Mouse (Mus musculus): Measurements from ENCODE around the gene Sorcs3.

Sorcs3 gene

DNA sequence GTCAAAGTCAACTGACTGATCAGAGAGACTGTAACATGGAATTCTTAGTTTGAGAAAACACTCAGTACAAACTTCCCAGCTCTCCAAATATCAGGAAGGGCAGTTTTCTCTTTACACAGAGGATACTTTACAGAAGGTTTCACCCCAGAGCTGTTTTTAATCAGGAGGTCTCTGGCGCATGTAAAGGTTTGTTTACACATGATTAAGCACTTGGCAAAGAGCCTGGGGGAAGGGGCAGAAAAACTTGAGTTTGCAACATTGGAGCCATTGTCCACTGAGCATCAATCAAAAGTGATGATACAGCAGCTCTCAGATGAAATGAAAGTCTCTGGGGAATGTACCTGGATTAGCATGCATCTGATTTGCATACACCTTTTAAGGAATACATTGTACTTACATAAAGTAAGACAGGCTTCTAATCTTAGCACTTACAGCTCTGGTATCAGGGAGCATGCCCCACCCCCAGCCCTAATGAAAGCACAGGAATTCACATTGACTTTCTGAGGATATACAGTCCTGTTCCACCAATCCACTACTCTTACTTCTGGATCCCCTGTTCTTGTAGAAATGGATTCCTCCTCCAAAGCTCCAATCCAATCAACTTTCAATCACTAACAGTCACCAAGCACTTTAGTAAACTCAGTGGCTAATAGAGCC lies 500.6 kb downstream of the Sorcs3 start:
- DNase-seq (ENCODE audit: low spot score), result no peak

DNA sequence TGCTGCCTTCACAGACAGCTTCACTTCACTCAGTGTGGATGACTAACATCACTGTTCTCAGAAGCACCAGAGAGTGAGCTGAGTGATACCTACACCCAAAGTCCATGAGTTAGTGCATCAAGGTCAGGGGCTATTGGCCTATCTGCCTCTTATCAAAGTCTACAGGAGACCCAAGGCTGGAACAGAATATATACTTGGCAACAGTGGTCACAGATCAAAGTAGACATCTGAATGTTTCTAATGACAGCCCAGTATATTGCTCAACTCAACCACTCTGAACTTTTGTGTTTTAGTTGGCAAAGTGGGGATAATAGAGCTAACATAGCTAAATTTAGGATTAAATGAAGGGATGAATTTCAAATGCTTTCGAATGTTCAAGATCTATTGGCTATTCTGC lies 501.1 kb downstream of the Sorcs3 start:
- no peak for DNase-seq (ENCODE audit: low spot score)

DNA sequence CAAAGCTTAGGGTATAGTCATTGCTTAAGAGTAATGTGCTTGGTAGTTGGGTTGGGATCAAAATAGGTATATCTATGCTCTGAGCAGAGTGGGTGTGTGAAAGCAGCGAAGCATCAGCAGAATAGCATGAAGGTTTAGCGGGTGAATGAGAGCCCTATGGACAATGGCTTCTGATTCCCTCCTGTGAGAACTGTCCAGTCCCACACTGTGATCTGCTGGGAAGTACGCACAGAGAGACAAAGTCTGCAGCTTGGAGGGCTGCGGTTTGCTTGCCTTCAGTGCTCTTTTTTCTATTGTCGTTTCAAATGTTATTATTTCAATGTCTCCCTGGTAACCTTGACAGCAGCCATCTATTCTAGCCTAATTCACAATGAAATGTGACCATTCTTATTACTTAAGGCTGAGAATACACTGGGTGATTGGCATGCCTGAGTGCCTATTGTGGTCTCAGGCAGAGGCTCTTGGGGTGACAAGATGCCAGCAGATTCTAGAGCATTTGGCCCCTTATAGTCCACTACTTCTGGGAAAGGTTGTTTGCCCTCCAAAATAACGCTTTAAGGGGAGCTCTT lies 520.1 kb downstream of the Sorcs3 start:
- DNase-seq (ENCODE audit: low spot score), result no peak

DNA sequence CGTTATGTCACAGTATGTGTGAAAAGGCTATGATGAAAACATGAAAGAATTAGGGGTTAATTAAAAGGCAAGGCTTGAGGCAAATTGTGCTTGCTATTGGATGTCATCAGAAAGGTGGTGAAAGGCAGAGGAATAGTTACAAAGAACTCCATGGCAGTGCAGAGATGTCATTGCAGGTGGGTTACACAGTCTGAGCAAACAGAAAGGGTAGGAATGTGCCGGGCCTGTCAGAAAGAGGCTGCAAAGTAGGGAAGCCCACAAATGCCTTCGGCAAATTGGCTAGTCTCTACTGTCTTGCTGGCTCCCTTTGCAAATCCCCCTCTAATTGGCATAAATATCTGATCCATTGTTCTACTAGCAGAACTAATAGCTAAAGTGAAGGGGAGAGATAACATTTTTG lies 521.2 kb downstream of the Sorcs3 start:
- DNase-seq (ENCODE audit: low spot score), result no peak

DNA sequence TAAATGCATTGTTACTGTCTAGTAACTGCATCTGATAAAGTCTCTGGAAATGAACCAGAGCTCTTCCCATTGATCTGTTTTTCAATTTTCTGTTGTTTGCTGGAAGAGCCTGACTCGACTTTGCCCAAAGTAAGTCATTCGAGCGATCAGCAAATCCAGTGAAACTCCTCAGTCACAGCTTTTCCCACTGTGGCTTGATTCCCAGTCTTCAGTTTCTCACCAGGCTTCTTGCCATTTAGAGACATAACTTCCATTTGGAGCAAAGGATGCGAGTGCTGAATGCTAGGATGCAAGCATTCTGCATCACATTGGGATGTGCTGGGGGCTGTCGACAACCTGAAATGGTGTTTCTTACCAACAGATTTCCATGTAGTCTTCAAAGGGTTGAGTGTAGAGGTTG lies 521.8 kb downstream of the Sorcs3 start:
- no peak for DNase-seq (ENCODE audit: low spot score)

DNA sequence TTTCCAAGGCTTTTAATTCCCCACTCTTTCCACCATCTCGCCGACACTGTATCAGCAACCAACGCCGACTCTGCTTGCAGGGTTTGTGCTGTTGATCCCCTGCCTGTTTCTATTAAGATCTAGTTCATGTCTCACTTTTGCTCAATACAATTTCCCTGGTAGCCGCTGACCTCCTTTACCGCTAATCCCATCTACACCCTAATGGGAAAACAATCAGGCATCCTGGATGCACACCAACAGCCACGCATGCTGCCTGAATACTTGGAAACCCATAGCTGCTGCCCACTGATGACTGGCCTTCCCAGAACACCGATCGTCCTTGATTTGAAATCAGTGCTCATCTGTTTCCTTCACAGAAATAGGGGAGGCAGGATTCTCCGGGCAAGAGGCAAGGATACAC lies 525.9 kb downstream of the Sorcs3 start:
- no peak for DNase-seq (ENCODE audit: low spot score)

DNA sequence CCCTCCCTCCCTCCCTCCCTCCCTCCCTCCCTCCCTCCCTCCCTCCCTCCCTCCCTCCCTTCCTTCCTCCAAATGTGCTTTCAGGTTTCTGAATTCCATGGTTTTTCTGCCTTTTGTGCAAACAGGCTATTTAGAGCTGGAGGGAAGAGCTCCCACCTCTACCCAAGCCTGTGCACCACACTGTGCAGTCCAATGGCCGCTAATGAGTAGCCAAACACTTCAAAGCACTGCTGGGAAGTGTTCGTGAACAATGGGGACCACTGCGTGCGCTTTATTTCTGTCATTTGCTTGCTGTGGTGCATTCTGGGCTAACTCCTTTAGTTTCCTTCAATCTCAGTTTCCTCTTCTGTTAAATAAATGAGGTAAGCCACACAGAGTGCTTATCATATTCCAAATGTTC lies 528.5 kb downstream of the Sorcs3 start:
- DNase-seq (ENCODE audit: low spot score), result no peak

DNA sequence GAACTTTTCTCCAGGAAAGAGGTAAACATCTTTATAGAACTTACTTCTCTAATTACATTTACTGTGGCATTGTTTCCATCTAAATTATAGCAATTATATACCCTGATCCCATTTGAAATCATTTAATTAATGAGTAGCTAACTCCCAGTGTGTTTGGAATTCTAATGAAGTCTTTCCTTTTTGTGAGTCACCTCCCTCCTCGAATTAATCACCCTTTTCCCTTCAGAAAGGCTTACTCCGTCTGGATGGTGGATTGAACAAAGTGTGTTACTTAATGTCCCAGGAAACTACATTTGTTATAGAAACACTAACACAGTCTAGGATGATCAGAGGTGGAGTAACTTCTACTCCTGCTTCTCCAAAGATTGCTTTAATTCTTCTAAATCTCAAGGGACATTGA lies 531.7 kb downstream of the Sorcs3 start:
- no peak for DNase-seq (ENCODE audit: low spot score)

DNA sequence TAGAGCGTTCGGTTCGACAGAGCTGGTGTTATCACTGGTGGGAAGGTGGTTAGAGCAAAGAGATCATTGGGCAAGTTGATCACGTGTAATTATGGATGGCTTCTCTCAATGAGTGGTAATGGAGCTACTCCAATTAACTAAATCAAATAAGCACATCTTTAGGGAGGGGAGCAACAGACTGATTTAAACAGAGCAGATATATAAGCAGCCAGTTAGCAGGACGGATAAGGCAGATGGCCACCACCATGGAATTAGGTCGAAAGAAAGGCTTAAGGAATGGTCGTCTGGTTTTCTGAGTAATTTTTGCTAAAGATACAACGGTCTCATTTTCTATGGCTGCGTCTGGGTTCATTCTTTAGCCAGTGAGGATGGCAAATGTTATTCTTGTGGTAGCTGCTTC lies 549.3 kb downstream of the Sorcs3 start:
- DNase-seq (ENCODE audit: low spot score), result no peak

DNA sequence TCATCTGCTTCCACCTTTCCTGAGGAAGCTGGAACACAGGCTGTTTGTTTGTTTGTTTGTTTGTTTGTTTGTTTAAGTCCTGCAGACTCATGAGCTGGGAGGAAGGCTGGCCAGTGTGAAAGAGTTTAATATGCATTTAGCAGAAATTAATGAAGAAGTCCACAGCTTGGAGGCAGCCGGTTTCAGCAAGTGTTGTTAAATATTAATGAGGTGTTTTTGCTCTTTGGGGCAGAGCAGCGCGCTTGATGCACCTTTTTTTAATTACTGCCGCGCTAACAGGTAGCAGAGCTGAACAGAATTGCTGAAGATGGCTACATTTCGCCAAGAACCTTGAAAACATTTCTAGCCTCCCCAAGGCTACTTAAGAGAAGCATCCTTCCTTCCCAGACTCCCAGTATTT lies 551.0 kb downstream of the Sorcs3 start:
- no peak for DNase-seq (ENCODE audit: low spot score)

DNA sequence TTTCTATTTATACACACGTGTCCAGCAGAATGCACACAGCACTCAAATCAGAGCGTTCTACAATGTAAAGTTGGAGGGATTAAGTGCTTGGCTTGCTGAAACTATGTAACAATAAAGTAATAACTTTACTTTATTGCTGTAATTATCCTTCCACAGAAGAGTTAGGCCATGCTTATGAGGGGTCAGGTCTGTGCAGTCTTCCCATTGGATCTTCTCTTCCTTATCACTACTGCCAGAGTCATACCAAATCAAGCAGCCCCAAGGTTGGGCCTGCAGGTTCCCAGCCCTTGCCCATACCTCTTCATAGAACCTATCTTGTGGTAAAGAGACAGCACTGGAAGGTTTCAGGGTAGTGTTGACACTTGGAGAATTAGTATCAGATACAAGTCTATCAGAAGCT lies 560.7 kb downstream of the Sorcs3 start:
- DNase-seq (ENCODE audit: low spot score), result no peak

DNA sequence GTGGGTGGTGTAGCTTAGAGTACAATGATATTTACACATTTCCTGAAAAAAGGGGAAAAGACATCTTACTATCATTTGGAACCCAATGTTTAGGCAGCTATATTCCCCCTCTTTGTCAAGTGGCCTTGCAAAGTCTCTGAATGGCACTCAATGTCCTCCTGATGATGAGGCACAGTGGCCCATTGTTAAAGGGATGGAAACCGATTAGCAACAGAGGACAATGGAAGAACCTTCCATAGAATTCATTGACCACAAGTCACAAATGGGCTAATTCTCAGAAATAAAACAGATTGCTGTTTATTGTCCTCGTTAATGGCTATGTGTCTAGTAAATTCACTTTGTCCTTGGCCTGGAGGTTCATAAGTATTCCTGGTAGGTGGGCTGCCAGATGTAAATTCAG lies 565.7 kb downstream of the Sorcs3 start:
- no peak for DNase-seq (ENCODE audit: low spot score)

DNA sequence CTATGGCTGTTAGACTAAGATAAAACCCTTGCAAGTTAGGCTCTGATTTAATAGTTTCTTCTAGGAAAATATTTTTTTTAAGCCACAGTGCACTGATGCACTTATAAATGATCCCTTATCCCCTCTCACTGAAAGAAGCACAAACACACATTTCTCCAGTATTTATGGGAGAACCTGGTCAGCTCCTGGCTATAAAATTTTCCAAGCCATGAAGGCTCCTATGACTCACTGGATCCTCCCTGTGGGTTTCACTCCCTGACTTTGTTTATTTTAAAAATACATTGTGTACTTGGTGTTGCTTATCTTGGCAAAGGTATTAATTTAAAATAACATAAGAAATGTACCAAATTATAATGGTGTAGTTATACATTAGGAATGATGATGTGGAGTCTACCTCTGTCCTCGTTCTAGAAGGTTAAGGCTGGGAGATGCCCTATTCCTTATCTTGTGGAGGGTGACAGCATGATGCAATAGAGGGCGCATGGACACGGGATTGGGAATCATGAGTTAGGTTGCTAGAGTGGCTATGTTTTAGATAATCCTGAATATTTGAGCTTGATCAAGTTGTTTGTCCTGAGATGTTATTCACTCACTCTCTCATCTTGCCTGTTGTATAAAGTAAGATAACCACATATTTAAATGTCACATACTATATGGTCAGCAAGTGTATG lies 573.4 kb downstream of the Sorcs3 start:
- DNase-seq (ENCODE audit: low spot score), result no peak

DNA sequence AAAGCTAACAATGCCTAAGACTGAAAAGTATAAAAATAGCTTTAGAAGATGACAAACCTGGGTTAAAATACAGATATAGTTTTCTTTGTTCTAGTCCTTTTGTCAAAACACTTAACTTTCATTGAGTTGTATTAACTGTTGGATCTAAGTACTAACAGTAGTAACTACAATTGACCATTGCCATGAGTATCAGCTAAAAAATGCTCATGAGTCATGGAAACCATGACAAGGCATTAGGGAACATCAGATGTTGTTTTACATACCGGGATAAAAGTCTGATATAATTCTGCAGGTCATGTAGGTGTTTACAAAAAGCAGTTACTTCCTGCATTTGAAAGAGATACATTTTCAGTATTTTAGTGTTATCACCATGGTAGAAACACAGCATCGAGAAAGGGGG lies 575.0 kb downstream of the Sorcs3 start:
- DNase-seq (ENCODE audit: low spot score), result no peak

DNA sequence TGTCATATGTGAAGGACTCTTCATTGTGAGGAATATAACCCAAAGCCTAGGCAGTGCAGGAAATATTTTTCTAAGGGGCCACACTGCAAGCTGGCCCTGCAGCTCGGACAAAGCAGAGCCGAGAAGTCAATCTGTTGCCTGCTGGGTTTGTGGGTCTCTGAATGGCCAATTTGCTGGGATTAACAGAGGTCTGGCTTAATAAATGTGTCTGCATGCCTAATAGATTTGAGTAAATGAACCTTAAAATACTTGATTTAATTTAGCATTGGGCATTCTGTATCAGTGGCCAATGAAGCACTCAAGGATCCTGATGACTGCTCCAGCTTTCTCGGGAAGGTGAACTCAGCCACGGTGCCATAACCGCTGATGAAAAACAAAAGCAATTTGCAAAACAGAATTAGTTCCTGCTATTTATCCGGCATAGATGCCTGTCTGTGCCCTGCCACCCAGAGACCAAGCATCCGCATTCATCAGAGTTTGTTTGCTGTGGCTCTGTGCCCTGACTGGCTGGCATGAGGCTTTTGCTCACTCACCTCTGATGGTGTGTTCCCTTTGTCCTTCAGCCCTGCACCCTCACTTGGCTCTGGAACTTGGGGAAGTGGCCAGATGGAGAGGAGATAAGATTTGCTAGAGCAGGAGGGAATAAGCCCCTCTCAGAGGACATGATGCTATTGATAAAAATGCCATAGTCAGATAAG lies 576.3 kb downstream of the Sorcs3 start:
- no peak for DNase-seq (ENCODE audit: low spot score)

DNA sequence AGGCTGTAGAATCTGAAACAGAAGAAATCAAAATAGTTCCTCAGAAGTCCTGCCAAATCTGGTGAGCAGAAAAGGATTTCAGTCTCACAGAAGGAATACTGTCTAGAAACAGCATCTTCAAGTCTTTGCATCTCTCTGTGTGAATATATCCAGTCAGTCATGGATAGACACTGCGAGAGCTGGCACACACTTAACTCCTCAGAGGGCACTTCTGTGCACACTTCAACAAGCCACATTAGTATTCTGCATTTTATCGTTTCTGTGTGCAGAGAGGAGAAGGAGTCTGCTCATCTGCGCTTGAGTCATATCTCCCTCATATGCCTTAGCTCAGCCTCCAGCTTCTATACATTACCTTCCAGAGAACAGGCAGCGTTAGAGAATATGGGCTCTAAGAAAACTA lies 581.4 kb downstream of the Sorcs3 start:
- DNase-seq (ENCODE audit: low spot score), result no peak

DNA sequence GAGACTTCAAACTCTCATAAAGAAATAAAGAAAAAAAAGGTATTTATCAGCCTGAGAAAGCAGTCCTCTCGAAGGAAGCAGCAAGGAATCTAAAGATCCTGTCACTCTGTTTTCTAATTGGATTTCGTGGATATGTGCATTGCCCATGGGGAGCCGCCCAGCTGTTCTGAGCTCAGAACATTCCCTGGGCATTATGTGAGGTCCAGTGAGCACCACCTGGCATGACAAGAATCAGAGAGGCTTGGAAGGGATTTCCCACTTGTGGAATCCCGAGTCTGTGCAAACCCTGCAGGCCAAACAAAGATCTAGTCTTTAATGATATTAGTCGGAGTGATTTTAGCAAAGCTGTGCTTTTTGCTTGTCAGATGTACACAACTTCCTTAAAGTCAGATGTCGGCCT lies 598.7 kb downstream of the Sorcs3 start:
- no peak for DNase-seq (ENCODE audit: low spot score)

DNA sequence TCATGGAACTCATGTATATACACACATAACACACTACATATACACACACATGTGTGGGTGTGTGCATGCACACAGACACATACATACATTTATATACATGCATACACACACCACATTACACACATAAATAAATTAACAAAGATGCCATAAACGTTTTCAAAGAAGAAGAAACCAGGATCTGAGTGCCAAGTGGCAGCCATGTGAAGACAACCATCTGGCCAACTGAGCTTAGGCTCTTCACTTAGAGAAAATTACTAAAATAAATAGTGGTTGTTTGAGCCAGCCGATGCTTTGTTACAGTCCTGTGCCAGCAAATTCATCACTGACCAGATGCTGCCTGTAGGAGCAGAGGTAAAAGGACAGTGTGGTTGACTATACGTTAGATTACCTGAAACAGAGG lies 605.7 kb downstream of the Sorcs3 start:
- no peak for DNase-seq (ENCODE audit: low spot score)

DNA sequence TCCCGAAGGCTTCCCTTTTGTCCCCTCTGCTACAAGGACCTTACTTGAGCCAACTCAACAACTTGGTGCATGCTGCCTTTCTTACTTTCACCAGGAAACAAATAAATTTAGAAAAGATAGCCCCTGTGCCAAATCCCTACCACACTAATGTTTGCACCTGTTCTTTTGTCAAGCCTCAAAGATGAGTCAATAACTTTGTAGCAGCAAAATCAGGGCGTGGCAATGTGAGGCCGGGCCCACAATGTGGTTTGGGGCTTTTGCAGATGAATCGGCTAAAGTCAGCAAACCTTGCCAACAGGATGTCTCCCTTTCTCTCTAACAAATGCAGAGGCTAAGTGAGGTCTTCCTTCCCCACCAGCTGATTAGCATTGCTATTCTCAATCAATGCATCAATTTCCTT lies 608.0 kb downstream of the Sorcs3 start:
- peak; percentile 8 for DNase-seq (ENCODE audit: low spot score)

DNA sequence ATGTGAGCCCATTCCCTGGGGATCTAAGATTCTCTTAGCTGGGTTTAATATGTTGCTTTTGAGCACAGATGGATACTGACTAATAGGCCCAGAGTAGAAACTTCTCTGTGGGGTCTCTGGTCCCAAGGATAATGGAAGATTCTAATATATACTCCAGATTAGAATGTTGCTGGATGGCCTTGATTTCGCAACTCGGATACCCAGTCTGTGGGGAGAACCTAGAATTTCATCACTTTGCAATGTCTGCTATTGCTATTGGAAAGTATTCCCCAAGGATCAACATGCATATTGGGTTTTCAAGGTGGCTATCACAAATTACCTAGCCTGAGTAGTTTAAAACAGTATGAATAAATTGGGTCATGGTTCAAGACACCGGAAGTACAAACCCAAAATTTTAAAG lies 609.2 kb downstream of the Sorcs3 start:
- no peak for DNase-seq (ENCODE audit: low spot score)

DNA sequence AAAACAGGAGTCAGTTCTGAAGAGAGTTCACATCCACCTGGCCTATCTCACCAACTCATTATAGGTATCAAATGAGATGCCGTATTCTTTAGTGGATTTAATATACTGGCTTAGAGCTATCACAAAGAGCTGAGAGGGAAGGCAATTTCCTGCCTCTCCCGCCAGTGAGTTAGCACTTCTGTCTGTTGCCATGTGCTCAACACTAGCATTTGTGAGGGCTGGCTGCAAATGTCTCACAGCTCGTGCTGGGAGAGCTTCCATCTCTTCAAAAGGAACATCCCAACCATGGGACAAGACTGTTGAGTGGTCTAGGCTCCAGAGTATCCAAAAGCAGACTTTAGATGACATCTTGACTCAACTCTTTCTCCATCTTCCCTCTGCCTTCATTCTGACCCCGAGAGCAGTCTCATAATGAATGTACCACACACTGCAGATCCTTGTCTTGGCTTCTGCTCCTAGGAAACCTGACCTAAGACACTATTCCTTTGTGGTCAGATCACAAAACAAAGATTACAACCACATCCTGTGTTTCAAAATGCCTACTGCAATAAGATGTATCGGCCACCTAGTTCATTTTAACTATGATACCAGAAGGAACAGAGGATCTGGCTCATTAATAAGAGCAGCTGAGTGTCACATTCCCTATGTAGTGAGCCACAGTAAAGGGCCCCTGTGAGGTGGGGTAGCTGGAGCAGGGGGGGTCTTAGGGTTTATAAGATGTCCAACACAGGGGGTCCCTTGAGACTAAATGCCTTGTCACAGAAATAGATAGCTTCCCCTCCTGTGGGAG lies 614.9 kb downstream of the Sorcs3 start:
- DNase-seq (ENCODE audit: low spot score), result no peak

DNA sequence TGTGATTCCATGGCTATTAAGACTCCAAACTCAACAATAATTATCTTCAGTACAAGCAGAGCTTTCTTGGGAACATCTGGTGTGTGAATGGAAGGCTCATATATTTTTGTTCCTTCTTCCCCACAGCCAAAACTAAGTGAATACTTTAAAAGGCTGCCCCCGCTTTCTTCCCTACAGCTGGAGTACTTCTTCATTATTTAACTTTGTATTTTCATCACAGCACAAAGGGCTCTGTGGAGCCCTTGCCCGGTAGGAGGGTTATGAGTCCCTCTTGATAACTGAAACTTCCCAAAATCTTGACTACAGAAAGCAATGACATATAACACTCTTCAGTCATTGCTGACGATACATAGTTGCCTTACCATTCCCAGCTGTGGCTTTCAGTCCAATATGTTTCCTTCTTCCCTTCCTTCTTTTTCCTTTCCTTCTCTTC lies 615.5 kb downstream of the Sorcs3 start:
- DNase-seq (ENCODE audit: low spot score), result no peak
